Mouse (Mus musculus) lung, adult 2 months (tissue): ENCODE results near the gene Mesp1.

Experiments
- CTCF ChIP-seq: fragments of 200-500 bp; IDR thresholded peaks from 2 replicates; pipeline ENCODE4 v1.5.1; 2011; ENCODE audit warnings: mild to moderate bottlenecking, low read length, control low read depth; ENCODE audit not compliant: insufficient read depth
- POLR2A ChIP-seq: fragments of 200-500 bp; IDR thresholded peaks from 2 replicates; pipeline ENCODE4 v1.6.1; 2011; ENCODE audit warnings: low read depth, mild to moderate bottlenecking, control low read depth, low read length, borderline replicate concordance; ENCODE audit errors: extremely low read depth

GRCm38 (mm10) chr7:79832980-79833379 lies 39.4 kb upstream of the Mesp1 start:
- TF ChIP-seq CTCF: no peak
- TF ChIP-seq POLR2A: no peak
